Mouse (Mus musculus) erythroblast, embryonic 14.5 days (primary cell): ENCODE data around the gene Cyb5rl. TPM values are rescaled to one million over a fixed set of nuclear protein-coding genes. Genes with fewer than 3 reads are reported as not detected.

Experiments
- H3K27me3 ChIP-seq: 2 replicates; pipeline ENCODE4 v1.6.1; 2012; ENCODE audit warnings: inconsistent platforms; ENCODE audit not compliant: control insufficient read depth
- H3K36me3 ChIP-seq: 2 replicates; pipeline ENCODE4 v1.6.1; 2012; ENCODE audit warnings: mild to moderate bottlenecking, inconsistent platforms; ENCODE audit not compliant: control insufficient read depth
- H3K4me1 ChIP-seq: 2 replicates; pipeline ENCODE4 v1.6.1; 2012; ENCODE audit warnings: inconsistent platforms; ENCODE audit not compliant: control insufficient read depth
- H3K4me3 ChIP-seq: replicated peaks from 2 replicates; pipeline ENCODE3; 2012; ENCODE audit warnings: moderate library complexity, mild to moderate bottlenecking, inconsistent platforms
- H3K9me3 ChIP-seq: 2 replicates; pipeline ENCODE4 v1.6.1; 2012; ENCODE audit warnings: low read length, inconsistent platforms, mixed read lengths; ENCODE audit not compliant: control insufficient read depth
- GATA1 ChIP-seq: IDR thresholded peaks from 2 replicates; pipeline ENCODE4 v1.6.1; 2012; ENCODE audit warnings: low read length, inconsistent platforms, mixed read lengths
- TAL1 ChIP-seq: IDR thresholded peaks from 3 replicates; pipeline ENCODE4 v1.6.1; 2012; ENCODE audit warnings: low read length, inconsistent platforms, mixed read lengths
- polyA plus RNA-seq: library from polyadenylated mRNA; stranded (reverse); fragments of >175 nt; gene quantifications from 2 replicates; pipeline ENCODE4 v1.2.3, GENCODE M21; 2012

Cyb5rl gene
- polyA plus RNA-seq, 1 experiment, result 0.04 TPM

- H3K36me3 ChIP-seq, result no peaks in the 10 kb centered on the region
- no peak for TF ChIP-seq TAL1
- TF ChIP-seq GATA1, result no peak
- H3K9me3 ChIP-seq, result no peaks in the 10 kb centered on the region
- no peaks in the 10 kb centered on the region for H3K4me1 ChIP-seq
- peaks cover 5% of the 10 kb centered on the region; the same call in 1 of the 2 replicates for H3K27me3 ChIP-seq
- no peak overlapping the region for H3K4me3 ChIP-seq
These were observed 62.6 kb downstream of the Cyb5rl start for GRCm38 (mm10) chr4:107129373-107129772.

- Histone ChIP-seq H3K4me1 (no peaks in the 10 kb centered on the region), H3K9me3 (no peaks in the 10 kb centered on the region), H3K4me3 (no peak overlapping the region), H3K27me3 (peaks cover 5% of the 10 kb centered on the region; the same call in 1 of the 2 replicates), H3K36me3 (no peaks in the 10 kb centered on the region)
- TF ChIP-seq TAL1 (no peak), GATA1 (no peak)
These were observed 63.7 kb downstream of the Cyb5rl start for GRCm38 (mm10) chr4:107130534-107130933.

- no peaks in the 10 kb centered on the region for H3K9me3 ChIP-seq
- no peak for TF ChIP-seq GATA1
- no peak for TF ChIP-seq TAL1
- H3K4me1 ChIP-seq, result no peaks in the 10 kb centered on the region
- peaks cover 13% of the 10 kb centered on the region for H3K36me3 ChIP-seq
- H3K27me3 ChIP-seq, result no peaks in the 10 kb centered on the region
- H3K4me3 ChIP-seq, result no peak overlapping the region
These were observed 68.1 kb downstream of the Cyb5rl start for GRCm38 (mm10) chr4:107134891-107135290.

GRCm38 (mm10) chr4:107135663-107136062 lies 68.9 kb downstream of the Cyb5rl start:
- TF ChIP-seq GATA1 (no peak), TAL1 (no peak)
- Histone ChIP-seq H3K36me3 (peaks cover 13% of the 10 kb centered on the region), H3K4me1 (no peaks in the 10 kb centered on the region), H3K27me3 (no peaks in the 10 kb centered on the region), H3K4me3 (no peak overlapping the region), H3K9me3 (no peaks in the 10 kb centered on the region)

- Histone ChIP-seq H3K36me3 (peaks cover 13% of the 10 kb centered on the region), H3K9me3 (no peaks in the 10 kb centered on the region), H3K4me1 (no peaks in the 10 kb centered on the region), H3K27me3 (no peaks in the 10 kb centered on the region), H3K4me3 (no peak overlapping the region)
- TF ChIP-seq GATA1 (no peak), TAL1 (no peak)
These were observed 69.7 kb downstream of the Cyb5rl start for GRCm38 (mm10) chr4:107136531-107136930.

Other genes starting within 250 kb of the Cyb5rl start
- 93.7 and 94.2 TPM in 2 replicates for gene Ssbp3, start 156.3 kb upstream of the Cyb5rl start, polyA plus RNA-seq
- 3.9 and 4.3 TPM in 2 replicates for gene Mrpl37, start 120 bp upstream of the Cyb5rl start, polyA plus RNA-seq
- 0.02 TPM in 1 of 2 replicates, not detected in the other for gene Cdcp2, start 29.9 kb downstream of the Cyb5rl start, polyA plus RNA-seq
- gene Tmem59, start 111.4 kb downstream of the Cyb5rl start, polyA plus RNA-seq, result 10.0 and 10.7 TPM in 2 replicates
- gene Tceanc2, start 112.1 kb downstream of the Cyb5rl start, polyA plus RNA-seq, result 2.8 and 3.1 TPM in 2 replicates
- gene Ldlrad1, start 142.2 kb downstream of the Cyb5rl start, polyA plus RNA-seq, result not detected in 2 replicates
- 0.52 and 0.53 TPM in 2 replicates for gene Lrrc42, start 186.5 kb downstream of the Cyb5rl start, polyA plus RNA-seq
- 0.17 and 0.28 TPM in 2 replicates for gene Hspb11, start 186.6 kb downstream of the Cyb5rl start, polyA plus RNA-seq
- not detected in 2 replicates for gene Dio1, start 240.2 kb downstream of the Cyb5rl start, polyA plus RNA-seq
- gene Yipf1, start 247.4 kb downstream of the Cyb5rl start, polyA plus RNA-seq, result 0.82 and 1.6 TPM in 2 replicates